Mouse (Mus musculus) ES-Bruce4 (cell line): ENCODE results near the gene Kxd1.

Experiments used
- CTCF ChIP-seq: IDR thresholded peaks from one replicate; pipeline ENCODE4 v1.8.1; 2011; ENCODE audit warnings: low read depth, low read length
- EP300 ChIP-seq: IDR thresholded peaks from 2 replicates; pipeline ENCODE4 v1.6.1; 2011; ENCODE audit warnings: low read depth, low read length; ENCODE audit not compliant: insufficient read depth
- POLR2A ChIP-seq: IDR thresholded peaks from one replicate; pipeline ENCODE4 v1.8.1; 2011; ENCODE audit warnings: low read length; ENCODE audit not compliant: insufficient read depth

GRCm38 (mm10) chr8:70501820-70502529, 25.8 kb downstream of the Kxd1 start:
- TF ChIP-seq CTCF (no peak), EP300 (no peak), POLR2A (no peak)
